Mouse (Mus musculus) adrenal gland, postnatal 4 days (tissue): Measurements from ENCODE around the gene Scd1. TPM values are rescaled to one million over a fixed set of nuclear protein-coding genes. Genes with fewer than 3 reads are reported as not detected.

Experiments used
- DNase-seq, 2 experiments: peaks; one replicate each; pipeline ENCODE4 v3.0.0; 2021 to 2022; ENCODE audit warnings: low spot score in 2 of 2, mixed read lengths in 2 of 2
- total RNA-seq, 2 experiments: library from RNA; stranded (reverse); gene quantifications; 2 replicates each; pipeline ENCODE4 v1.2.3; 2021

Gene Scd1
- total RNA-seq, 2 experiments from 2014 or later, result 121 to 159 TPM

- DNase-seq, result no peak
Measured at GRCm38 (mm10) chr19:44400484-44401197, 7.0 kb downstream of the Scd1 start.

GRCm38 (mm10) chr19:44400076-44400475 lies 7.6 kb downstream of the Scd1 start:
- DNase-seq, result no peak

DNA sequence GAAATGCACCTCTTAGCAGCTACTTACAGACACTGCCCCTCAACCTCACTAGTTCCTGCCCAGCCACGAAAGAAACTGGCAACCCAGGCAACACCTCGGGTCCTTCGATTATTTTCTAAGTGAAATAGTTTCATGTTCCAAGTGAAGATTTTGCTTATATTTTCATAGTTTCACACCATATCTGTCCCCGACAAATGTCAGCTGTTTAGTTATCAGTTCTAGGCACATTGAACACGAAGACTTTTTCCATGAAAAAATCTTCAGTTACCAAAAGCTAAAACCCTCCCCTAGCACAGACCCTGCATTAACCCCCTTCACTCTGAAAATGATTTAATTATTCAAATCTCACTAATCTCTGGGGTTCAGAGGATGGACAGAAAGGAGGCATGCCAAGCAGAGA lies 10.9 kb downstream of the Scd1 start:
- DNase-seq, result no peak

DNA sequence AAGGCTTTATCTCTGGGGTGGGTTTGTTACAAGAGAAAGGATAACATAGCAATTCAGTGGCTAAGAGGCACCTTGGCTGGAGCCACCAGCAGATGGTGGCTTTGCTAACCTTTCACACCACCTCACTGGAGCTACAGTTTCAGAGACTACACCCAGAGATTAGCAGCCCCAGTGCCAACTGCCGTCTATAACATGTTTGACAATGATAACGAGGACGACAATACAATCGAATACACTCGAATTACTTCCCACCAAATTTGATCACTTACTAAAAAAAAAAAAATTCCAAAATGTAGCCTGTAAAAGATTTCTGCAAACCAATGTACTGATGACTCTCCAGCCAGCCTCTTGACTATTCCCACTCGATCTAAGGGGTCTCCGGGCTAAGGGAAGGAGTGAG lies 12.7 kb downstream of the Scd1 start:
- no peak for DNase-seq

DNA sequence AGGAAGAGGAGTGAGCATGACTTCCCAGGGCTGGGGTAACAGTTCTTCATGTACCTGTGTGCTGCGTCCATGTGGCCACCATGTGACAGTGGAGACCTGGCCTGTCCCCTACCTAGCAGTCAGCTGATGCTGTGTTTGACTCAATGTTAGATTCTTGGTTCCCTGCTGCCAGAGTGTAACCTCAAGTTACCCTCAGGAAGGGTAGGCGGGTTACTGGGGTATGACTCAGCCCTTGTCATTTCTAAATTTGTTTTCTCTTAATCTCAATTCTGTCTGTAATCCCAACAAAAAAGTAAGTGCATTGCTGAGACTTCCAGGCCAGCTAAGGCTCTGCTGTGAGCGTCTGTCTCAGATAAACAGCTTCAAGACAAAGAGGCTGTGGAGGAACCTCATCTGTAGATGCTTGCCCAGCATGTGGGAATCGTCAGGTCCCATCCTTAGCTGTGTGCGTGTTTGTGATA lies 13.7 kb downstream of the Scd1 start:
- no peak for DNase-seq

- DNase-seq, result no peak
Measured at GRCm38 (mm10) chr19:44392339-44393009, 15.2 kb downstream of the Scd1 start.

DNA sequence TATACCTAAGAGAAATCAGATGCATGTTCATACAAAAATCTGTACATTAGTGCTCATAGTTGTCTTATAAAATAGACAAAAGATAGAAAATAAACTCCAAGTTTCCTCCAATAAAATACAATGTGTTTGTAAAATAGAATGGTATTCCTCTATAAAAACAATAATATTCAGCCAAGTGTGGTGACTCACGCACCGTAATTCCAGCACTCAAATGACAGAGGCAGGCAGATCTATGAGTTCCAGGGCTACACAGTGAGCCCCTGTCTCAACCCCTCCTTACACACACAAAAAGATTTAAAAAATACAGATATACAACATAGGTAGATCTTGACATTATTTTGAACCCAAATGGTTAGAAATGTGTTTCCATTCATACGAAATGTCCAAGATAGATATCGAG lies 15.8 kb downstream of the Scd1 start:
- DNase-seq, result no peak

GRCm38 (mm10) chr19:44389507-44389906 lies 18.2 kb downstream of the Scd1 start:
- no peak for DNase-seq

DNA sequence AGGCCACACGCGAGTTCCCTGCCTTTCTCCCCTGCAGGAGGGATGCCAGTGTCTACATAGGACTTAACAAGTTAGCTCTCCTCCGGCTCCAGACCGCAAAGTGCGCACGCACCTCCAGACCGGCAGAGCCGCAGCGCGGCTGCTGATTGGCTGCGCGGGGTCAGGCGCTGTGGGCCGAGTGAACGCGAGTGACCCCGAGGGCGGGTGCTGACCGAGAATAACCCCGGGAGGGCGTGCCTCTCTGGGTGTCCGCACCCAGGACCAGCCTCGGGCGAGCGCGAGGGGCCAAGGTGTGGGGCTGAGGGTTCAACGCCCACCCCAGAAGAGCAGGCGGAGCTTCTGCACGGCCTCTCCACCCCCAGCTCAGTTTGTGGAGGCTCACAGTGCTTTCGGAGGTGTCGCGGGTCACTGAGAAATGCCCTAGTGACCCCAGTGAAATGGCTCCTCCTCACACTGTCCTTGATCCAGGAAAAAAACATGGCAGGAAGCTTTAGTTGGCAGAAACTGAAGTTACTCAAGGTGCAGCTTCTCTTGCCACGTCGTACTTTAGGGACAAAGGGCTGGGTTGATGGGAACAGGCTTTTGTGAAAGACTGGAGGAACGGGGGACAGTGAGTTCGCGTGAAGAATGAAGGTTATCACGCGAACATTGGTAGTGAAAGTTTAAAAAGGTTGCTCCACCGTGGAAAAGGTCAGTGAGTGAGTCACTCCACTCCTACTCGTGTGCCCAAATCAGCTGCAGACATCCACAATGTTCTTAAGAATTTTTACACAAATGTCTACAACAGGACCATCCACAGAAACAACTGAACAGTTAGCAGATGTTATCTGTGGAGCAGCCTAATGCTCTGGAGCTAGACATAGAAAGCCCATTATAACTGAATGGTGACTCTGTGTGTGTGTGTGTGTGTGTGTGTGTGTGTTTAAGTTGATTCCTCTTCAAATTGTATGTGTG lies 18.9 kb downstream of the Scd1 start:
- peak; percentile 91 to 92 for DNase-seq

DNA sequence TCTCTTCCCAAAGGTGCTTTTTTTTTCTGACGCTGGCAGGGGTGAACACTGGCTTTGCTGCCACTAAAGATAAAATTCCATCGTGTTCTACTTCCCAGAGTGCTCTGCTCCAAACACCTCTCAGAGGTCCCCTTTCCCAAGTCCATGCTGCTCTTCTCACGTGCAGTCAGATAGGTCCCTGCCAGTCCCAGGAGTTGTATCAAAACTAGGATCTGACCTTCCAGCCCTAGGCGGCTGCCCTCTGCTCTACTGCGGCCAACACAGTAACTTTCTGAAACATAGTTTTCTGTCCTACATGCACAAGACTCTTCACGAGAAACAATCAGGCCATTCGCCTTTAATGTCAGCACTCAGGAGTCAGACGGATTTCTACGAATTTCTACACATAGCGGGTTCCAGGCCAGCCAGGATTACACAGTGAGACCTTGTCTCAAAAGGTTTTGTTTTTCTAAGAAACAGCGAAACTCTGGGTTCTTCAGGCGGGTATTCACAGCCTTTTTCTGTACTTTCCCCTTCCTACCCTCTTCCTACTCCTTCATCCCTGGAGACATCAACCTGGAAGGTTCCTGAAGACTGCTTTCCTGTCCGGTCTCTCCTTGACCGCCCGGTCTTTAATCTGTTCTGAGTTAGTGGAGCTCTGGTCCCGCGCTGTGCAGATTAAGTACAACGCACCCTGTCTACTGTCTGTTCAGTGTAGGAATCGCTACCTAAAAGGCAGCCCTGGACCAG lies 19.8 kb downstream of the Scd1 start:
- DNase-seq, result no peak

DNA sequence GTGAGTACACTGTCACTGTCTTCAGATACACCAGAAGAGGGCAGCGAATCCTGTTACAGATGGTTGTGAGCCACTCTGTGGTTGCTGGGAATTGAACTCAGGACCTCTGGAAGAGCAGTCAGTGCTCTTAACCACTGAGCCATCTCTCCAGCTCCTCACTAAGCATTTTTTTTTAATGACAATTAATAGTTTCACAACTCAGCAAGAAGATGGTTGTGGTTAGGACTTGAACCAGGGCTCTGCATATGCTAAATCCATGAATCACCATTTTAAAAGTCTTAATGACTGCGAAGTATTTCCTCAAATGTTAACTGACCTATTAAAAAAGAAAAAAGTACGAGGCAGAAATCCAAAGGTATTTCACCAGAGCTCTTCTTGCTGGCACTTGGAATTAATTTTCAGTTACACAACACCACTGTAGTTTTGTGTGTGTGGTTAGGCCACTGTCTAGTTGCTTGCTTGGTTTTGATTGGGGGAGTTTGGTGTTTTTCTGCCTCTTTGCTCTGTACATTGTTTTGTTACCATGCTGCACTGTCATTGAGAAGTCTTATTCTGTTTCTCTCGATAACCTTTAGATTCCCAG lies 20.5 kb downstream of the Scd1 start:
- no peak for DNase-seq

- no peak for DNase-seq
Measured at GRCm38 (mm10) chr19:44385887-44386498, 21.7 kb downstream of the Scd1 start.

DNA sequence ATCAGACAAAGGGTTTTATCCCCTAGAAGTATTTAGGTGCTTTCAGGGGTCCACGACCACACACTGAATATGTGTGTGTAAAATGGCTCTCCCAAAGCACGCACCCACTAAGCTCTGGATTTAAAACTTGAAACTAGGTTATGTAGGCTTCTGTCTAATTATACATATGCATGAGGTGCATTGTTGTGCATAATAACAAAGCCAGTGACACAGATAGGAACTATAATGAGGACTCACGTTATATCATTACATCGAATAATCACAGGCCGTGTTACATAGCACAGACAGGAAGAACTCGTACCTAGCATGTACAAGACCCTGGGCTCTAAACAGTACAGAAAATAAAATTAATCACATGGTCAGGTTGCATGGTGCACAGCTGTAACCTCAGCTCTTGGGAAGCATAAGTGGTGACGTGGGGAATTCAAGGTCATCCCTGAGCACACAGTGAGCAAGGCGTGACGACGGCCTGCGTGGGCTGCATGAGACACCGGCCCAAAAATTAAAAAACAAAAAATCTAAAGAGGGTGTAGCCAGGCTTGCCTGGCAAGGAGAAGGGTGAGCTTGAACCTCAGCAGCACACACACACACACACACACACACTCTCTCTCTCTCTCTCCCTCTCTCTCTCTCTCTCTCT lies 24.9 kb downstream of the Scd1 start:
- DNase-seq, result no peak

DNA sequence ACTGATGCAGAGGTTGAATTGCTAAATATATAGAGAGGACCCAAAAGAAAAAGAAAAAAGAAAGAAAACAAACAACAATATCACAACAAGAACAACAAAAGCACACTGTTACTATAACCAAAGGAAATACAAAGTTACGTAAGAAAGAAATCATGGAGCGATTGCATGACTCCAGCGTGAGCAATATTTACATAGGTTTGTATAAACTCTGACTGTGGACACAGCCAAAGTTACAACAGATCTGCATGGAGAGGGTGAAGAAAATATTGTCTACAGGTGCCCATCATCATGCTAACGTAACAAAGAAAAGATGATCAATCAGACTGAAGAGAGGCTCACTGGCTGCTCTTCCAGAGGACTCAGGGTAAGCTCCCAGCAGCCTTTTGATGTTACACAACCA lies 27.6 kb downstream of the Scd1 start:
- no peak for DNase-seq

DNA sequence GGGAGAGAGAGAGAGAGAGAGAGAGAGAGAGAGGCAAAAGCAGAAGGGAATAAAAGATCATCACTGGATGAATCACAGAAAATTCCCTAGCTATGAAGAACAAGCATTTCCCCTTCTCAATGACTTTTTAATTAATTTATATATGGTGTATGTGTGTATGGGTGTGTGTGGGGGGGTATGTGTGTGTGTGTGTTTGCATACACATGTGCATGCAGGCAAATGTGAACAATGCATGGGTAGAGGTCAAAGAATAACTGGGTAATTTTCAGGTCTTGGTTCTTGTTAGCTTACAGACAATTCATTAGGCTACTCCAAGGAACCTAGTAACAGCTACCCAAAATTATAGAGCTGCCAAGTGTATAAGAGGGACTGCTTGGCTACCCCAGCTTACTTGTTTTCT lies 28.6 kb downstream of the Scd1 start:
- no peak for DNase-seq

DNA sequence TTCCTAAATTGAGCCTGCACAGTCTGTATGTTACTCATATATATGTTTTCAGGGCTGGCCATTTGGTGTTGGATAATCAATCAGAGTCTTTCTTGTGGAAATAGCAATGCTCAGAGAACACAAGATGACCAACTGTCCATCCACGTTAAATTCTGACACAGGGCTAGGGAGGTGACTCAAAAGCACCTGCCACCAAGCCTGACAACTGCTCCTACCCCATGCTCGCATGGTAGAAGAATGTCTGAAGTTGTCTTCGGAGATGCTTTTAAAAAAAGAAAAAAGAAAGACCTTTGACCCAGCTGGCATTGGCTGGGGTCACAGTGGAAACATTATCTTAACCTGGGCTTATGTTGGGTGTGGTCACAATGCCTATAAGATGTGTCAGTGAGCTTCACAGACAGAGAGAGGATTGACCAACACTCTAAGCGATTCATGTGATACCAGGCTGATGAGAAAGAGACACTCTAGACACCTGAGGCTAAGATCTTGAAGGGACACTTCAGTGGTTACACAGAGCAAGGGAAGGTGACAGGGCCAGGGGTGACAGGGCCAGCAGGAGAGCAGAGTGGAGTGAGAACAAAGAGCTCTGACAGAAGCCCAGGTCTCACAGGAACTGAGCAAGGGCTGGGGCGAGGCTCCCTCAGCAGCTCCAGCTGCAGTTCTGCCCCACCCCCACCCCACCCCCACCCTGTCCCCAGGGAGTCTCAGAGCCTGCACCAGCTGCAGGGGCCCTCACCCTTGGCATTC lies 29.9 kb downstream of the Scd1 start:
- no peak for DNase-seq

DNA sequence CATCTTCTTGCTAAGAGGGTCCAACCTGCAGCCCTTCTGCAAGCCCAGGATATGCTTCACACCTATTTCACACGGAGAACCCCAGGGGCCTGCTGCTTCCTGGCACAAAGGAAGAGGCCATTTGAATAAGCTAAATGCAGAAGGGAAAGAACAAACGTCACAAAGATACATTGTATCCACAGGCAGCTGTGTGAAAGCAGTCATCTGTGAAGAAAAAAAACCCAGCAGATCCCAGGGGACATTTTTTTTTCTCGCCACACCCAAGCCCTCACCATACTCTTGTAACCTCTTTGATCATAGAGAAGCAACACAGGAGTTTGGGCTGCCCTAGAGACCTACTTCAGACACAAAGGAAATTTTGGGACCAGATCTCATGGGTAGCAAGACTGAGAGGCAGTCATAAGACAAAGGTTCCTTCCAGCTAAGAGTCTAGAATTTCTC lies 31.1 kb downstream of the Scd1 start:
- DNase-seq, result no peak

DNA sequence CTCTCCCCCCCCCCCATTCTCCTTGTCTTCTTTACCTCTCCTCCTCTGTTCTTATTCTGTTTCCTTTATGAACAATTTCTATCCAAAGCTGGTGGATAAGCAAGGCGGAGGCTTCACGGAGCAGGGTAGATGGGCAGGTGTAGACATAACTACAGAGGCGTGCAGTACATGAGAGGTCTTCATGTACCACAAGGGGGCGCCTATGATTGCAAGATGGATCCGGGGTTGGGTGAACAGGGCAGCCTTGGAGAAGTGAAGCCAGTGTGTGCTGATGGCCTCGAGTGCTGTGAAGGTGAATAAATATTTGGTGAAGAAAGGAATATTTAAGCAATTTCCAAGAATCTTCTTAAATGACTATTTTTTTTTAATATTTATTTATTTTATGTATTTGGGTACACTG lies 34.7 kb downstream of the Scd1 start:
- peak; percentile 41 to 69 for DNase-seq

DNA sequence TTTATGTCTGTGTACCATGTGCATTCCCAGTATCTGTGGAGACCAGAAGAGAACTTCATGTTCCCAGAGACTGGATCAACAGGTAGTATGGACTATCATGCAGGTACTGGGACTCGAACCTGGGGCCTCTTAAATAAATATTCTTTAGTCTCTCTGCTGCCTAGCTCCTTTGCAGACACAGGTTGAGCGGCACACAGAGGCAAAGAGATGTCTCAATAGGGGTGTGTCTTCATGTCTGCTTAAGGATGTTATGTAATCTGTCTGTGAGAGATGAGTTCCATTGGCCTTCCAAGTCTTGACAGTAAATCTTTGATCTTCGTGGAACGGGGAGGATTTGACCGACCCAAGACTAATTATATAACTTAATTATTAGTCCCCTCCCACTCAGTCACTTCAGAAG lies 37.4 kb downstream of the Scd1 start:
- no peak for DNase-seq
